Mouse (Mus musculus) monocyte, adult 2 months (primary cell): ENCODE measurements at regions not wholly inside any gene's neighbourhood (a gene's known extent, or its start where the extent isn't known, plus 50 kb on each side); places are given as distances from the start of the nearest gene placed in this dataset.

Source experiments
- DNase-seq, 2 experiments: peaks; one replicate each; pipeline ENCODE4 v3.0.0; 2022; ENCODE audit warnings: low spot score in 2 of 2, low read depth in 1 of 2

DNA sequence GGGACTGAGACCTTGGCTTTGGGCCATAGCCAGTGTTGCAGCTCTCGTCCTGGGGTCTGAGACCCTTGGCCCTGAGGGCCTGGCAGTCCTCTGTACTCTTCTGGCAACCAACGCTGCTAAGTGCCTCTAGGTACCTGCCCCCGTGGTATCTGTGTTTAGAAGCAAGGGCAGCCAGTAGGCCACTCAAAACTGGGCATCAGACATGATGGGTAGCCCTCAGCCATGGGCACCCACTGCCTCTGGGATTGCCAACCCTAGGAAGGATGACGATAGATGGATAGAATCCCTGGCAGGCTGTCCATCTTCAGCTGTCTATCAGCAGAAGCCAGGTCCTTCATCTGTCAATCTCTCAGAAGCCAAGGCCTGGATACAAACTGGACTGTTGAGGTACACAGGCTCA, 234.9 kb downstream of the Rybp start:
- no peak for DNase-seq

DNA sequence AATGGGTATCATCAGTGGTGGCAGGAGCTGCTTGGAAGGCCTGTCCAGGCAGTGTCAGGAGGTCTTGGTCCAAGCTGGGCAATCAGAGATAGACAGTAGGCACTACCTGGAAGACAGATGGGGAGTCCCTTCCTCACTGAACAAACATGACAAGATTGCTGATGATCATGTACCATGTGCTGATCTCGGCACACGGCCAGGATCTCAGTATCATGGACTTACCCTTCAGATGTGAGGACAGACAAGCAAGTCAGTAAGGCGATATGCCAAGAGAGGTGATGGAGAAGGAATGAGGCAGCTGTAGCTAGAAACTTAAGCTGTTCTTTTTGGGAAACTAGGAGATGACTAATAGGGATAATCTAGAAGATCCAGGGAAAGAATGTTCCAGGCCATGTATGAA, 238.2 kb downstream of the Rybp start:
- no peak for DNase-seq

DNA sequence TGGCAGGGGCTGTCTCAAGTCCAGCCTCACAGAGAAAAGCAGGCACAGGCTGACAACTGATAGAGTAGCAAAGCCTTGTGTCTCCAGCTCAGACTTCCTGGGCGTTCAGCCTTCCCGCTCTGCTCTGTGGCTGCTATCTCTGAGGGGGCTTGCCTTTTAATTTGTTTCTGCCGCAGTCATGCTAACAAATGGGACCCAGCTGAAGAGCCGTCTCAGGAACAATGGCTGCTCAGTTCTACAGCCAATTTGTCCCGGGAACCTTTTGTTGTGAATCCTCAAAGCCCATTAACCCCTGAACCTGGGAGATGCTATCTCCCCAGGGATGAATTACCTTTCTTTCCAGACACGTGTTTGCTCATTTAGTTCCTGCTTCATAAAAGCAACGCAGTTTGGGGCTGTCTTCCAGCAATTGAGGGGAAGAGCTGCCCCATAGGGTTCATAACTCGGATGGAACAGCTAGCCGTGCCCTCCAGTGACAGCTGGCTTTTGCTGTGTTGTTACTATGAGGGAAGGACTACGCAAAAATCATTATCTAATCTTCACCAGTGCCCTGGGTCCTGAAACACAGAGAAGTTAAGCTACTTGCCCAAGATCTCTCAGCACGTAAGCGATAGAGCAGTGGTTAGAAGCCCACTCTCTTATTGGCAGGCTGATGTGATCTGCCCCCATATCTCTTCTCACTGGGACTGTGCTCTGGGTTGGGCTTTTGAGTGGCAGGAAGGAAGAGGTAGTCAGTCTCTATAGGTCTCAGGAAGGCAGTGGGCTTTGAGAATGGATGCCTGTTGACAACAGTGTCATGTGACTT, 240.9 kb downstream of the Rybp start:
- DNase-seq: no peak

DNA sequence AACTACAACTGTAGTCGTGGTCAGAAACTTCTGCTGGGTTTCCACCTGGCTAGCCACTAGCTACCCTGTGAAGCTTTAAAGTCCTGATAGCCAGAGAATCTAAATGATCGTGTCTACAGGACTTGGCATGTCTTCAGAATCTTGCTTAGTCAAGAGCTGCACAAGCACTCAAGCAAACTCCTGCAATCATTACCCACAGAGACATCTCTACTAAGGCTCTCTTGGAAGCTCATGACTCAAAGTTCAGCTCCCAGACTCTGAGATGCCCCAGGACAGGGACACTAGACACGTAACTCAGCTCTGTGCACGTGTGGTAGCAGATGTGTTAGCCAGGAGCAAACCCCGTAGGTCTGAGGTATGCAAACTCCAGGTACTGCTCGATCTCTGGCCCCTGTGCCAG, 242.2 kb downstream of the Rybp start:
- DNase-seq: no peak

DNA sequence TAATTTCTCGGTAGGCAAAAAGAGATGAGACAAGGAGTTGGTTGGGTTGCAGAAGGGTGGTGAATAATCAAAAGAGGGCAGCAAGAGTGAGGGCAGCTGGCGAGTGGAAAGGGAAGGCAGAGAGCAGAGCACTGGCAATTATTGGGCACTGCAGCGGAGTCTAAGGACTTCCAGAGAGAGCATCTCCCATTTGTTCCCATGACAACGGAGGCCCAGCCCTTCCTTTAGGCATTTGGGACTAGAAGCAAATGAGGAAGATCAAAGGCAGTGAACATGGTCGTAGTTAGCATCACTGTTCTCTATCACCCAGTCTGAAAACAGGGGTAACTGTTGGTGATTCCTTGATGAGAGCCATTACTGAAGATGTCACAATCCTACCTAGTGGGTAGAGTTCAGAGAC, 246.1 kb downstream of the Rybp start:
- no peak for DNase-seq

DNA sequence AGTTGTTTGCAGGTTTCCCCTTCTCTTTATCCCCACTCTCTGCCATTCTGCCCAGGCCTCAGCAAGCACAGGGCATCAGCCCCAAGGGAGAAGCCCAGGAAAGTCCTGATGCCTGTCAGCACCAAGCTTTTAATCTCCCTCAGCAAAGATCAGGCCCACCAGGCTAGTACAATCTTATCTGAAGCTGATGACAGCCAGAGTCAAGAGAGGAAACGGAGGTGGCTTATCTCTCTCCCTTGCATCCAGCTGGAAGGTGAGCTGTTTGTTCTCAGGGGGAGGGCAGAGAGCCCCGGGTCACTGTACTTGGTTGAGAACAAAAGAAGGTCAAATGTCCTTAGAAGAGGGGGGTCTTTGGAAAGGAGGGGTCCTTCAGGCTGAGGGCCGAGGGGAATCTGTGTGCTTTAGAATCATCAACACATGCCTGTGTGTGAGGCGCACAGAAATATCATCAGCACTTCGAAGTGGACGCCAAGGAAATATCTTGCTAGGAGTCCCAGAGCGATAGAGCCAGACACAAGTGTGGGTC, 246.8 kb downstream of the Rybp start:
- DNase-seq: no peak

DNA sequence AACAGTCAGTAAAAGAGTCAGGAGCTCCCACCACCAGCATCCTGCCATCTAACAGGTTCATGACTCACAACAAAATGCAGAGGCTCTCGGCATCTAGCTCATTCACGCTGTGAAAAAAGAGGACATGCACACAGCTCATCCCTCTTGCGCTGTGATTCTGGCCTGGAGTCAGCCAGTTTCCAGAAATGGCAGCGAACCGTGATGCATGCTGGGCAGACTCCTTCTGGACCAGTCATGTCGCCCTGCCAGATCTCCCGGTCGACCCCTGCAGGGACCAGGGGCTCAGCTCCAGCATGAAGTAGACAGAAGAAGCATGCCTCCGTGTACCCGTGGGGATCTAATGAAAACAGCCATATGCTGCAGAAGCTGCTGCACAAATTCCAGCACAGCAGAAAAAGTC, 254.6 kb downstream of the Rybp start:
- DNase-seq: no peak

DNA sequence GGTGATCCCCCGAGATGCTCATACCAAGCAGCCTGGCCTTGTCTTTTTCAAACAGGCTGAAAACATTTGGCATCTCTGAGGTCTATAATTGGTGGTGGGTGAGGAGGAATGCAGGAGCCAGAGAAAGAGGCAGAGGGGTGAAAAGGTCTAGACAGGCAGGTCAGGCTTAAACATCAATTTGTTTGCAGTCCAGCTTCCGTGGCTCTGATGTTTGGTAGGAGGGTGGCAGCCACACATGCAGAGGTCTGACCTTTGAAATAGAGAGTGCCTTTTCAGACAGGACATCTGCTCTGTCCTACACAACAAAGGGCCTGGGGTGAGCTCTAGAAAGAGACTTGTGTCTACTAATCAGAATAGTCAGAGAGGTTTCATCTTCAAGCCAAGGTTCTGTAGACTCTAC, 256.8 kb downstream of the Rybp start:
- no peak for DNase-seq

DNA sequence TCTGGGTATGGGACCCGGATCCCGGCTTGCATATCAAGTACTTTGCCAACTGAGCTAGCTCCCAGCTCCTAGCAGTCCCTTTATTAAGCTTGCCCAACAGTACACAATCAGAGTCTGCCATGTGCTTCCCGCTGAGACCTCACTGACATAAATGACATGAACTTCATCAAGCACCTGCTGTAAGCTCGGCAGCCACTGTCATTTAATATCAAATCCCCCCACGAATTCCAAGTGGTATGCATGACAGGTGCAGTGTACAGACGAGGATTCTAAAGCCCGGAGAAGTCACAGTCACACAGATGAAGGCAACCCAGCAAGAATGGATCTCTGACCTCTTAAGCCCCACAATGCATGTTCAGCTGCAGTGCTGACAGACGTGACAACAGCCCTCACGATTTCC, 257.3 kb downstream of the Rybp start:
- DNase-seq: no peak

DNA sequence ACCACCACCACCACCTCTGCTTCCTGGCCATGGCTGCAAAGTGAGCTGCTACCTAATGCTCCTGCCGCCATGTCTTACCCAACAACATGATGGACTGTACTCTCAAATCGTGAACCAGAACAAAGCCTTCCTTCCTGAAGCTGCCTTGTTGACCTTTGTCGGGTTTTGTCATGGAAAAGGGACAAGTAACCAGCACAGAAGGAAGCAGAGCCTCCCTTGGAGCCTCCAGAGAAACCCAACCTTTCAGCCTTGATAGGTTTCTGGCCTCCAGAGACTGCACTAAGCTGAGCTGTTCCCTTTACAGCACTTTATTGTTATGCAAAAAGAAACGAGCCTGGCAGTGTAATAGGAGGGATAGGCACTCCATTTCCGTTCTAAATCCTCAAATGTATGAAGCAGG, 259.8 kb downstream of the Rybp start:
- DNase-seq: no peak

DNA sequence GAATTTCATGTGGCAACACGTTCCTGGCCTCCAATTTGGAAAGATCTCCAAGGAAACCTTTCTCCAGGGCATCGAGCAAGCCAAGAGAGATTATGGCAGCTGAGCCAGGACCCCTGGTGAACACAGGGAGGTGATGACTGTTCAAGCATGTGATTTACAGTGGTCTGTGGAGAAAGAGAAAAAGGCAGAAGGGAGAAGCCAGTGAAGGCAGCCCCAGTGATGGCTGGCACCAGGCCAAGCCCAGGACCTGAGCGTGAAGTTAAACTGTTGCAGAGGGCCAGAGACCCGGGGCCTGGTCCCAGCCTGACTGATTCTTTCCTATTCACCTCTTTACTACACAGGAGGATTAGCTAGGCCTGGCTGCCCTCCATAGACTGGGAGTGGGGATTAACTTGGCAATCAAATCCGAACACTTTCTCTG, 261.7 kb downstream of the Rybp start:
- no peak for DNase-seq

DNA sequence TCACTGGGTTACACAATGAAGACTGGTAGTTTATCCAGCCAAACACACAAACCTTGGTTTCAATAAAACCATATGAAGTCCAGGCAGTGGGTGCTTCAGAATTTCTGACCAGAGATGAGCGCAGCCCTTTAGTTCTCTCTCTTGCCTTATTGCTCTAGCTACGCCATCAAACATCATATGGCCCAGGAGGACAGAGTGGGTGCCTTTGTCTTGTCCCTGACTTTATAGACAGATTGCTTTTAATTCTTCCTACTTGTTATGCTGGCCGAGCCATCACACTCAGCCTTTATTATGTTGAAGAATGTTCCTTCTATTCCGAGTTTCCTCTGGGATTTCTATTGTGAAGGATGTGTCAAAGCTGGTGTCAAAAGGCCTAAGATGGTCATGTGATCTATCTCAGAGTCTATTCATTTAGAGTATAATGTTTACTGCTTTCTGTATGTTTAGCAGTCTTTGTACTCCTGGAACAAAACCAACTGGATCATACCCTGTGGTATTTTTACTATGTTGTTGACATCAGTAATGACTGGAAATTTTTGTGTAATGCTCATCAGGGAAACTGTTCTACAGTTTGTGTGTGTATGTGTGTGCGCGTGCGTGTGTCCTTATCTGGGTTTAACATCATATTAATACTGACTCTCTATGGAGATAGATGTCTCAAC, 263.7 kb downstream of the Rybp start:
- DNase-seq: no peak

DNA sequence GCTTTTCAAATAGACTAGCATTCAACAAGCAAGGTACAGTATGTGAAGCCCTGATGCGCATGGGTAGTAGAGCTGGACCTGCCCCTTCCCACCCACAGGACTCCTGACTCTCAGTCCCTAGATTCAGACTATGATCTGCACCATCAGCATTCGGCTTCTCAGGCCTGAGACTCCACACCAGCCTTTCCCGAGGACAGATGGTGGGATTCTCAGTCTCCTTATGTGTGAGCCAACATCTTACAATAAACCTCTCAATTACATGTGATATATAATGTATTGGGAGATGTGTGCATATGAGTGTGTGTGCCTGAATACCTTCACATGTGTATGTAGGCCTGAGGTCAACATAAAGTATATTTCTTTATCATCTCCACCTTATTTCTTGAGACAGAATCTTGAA, 268.3 kb downstream of the Rybp start:
- no peak for DNase-seq

DNA sequence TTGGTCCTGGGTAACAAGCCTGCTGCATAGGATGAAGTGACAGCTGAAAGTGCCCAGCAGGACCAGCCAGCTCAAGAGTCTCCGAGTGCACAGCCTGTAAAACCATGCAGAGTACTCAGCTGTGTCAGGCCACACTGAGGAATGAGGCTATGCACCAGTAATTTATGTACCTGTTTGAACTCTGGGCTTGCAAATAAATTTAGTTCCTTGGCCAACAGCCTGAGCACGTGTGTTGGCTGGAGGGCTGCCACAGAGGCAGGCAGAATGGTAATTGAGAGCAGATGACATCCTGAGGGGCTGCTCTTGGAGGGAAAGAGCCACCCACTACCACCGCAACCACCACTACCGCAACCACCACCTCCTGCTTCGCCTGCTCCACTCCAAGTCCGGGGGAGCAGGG, 273.3 kb downstream of the Rybp start:
- no peak for DNase-seq

DNA sequence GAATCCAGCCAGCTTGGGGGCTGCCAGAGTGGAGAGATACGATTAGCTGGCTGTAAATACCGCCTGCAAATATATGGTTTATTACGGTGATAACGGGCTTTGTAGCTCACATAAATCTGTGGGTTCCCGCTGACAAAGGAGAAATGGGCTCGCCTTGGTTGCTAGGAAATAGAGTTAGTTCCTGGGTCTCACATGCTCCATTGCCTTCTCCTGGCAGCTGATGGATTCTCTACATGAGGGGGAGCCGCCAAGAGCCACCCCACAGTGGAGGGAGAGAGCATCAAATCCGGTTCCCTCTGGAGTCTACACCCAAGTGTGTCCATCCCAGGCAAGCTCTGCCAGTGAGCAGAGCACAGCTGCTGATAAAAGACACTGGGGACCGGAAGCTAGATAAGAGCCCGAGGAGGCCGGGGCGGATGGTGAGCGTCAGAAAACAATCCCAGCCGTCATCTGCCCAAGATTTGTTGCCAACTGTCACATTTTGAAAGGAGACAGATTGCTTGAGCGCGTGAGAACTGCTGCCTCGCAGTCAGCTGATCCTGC, 275.7 kb downstream of the Rybp start:
- DNase-seq: no peak

DNA sequence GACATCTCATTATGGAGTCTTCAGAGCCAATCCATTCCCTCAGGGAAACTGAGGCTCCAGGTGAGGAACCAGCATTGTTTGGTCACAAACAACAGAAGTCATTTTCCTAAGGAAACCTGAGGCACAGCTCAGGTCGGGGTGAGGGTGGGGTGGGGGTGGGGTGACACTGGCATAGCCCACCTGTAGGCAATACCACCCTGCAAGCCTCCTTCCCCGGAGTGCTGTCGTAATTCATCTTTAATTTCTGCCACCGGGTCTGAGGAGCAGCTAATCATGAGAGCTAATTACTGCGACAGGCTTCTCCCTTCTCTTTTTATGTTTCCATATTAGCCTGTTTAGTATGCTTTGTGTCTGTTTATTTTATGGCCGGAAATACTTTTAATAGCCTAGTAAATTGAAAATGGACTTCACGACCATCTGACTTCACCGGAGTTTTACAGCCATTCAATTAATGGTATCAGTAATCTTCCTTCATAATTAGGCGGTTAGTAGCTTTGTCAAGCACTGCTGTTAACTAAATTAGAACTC, 276.3 kb downstream of the Rybp start:
- no peak for DNase-seq

DNA sequence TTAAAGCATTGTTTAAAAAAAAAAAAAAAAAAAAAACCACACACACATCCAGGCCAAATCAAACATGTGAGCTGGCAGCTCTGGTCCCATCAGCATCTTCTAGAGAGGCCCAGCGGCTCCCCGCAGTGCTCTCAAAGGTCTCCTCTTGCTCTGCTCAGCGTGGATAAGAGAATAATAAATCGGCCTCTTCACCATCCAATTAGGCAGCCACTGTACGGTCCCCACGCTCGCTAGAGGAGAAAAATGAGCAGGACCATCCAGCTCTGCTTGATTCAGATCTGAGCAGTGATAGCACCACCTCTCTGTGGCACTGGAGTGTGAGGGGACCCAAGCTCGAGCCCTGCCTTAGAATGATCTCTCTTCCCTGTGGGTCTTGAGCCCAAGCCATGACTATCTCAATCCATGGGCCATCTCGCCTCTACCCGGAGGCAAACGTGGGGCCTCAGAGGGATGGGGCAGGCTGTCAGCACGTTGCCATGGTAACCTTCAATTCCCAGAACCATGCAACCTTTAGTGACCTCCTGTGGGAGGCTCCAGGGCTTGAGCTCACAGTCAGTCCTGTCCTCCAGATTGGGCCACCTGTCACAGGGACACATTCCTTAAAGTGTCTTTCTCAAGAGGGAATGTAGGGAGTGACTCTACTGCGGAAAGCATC, 273.6 kb upstream of the Prok2 start:
- DNase-seq: no peak

DNA sequence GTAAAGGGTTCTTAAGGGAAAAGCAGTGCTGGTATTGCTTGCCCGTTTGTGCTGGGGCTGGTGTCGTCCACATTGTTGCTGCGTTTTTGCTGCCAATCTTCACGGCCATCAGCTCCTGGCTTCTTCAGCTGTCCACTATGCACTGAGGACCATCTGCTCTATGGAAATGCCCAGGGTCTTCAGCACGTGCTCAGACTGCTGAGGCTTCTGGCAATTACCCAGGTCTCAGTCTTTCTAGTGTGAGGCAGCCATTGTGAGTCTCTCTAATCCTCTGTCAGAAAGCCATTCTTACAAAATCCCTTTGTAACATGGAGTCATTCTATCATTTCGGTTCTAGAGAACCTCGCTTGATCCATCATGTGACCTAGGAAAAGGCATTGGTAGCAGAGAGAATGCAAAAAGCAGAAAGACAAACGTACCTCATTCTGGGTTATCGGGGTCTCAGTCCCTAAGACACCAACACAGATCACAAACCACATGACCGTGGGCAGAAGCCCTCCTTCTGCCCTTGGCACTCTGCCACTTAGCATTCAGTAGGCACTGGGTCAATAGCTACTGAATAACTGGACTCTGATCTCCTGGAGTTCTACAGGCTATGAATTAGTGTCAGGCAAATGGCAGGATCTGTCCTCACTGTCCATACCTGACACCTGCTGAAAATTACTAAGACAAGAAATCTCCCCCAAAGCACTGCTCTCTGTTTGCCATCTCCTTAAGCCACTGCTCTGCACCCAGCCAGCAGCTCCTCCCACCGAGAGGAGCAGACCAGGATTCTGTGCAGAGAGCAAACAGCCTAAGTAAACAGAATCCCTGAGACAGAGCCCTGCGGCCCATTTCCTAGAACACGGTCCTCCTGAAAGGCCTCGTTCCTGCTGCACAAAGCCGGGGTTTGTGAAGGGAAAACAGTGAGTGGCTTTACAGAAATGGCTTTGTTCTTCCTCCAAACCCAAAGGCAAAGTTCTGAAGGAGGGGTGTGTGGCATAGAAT, 270.1 kb upstream of the Prok2 start:
- no peak for DNase-seq

DNA sequence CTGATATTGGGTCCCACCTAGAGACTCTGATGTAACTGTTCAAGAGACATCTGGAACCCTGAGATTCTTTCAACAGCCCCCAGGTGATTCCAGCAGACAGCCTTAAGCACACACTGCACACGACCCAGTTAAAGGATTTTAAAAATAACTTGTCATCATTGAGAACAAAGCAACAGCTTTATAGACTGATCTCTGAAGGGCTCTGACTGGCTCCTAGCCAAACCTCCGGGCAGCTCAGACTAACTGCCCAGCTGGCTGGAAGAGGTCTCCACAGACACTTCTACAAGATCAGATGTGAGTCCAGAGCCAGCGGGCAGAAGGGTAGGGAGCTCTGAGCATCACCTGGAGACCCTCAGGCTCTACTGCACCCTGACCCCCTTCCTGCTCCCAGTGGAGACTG, 267.8 kb upstream of the Prok2 start:
- no peak for DNase-seq

DNA sequence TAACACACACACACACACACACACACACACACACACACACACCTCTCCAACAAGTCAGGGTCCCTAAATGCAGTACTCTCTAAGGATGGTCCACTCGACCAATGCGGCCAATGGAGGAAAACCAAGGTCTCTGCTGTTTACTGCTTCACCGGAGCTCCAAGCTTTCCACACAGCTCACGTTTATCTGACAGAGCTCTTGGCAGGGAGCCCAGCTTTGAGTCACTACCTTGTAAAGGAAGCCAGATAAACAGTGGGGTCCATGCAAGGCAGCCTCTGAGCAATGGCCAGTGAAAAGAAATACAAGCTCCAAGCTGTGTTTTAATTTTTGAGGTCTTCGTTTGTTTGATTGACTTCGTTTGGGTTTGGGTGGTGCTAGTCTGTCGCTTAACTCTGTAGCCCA, 264.9 kb upstream of the Prok2 start:
- DNase-seq: no peak
